Mouse (Mus musculus): Measurements from ENCODE around the gene App. TPM values are rescaled to one million over a fixed set of nuclear protein-coding genes. Genes with fewer than 3 reads are reported as not detected.

App gene
- polyA plus RNA-seq, 1 experiment from 2014 or later: 416 TPM

- Histone ChIP-seq H3K4me1 (peaks cover 25% of the 10 kb centered on the region), H3K27me3 (replicated peaks) (no peaks in the 10 kb centered on the region), H3K9me3 (no peaks in the 10 kb centered on the region), H3K4me2 (no peak overlapping the region), H3K4me3 (no peak overlapping the region), H3K9ac (no peak overlapping the region), H3K27ac (no peak overlapping the region), H3K36me3 (replicated peaks) (no peaks in the 10 kb centered on the region)
- no peak for ATAC-seq (replicated peaks)
- WGBS: 92% methylated on average over 5 of the region's 5 CpGs
These were observed 41.4 kb downstream of the App start for GRCm38 (mm10) chr16:85132182-85132581.

- ATAC-seq (replicated peaks): no peak
- Histone ChIP-seq H3K9ac (no peak overlapping the region), H3K9me3 (no peaks in the 10 kb centered on the region), H3K27me3 (replicated peaks) (no peaks in the 10 kb centered on the region), H3K36me3 (replicated peaks) (no peaks in the 10 kb centered on the region), H3K4me2 (no peak overlapping the region), H3K27ac (no peak overlapping the region), H3K4me3 (no peak overlapping the region), H3K4me1 (peaks cover 28% of the 10 kb centered on the region)
- WGBS: 95% methylated on average over 7 of the region's 7 CpGs
These were observed 42.6 kb downstream of the App start for GRCm38 (mm10) chr16:85130861-85131556.

GRCm38 (mm10) chr16:85128693-85129657 lies 44.6 kb downstream of the App start:
- no peak for ATAC-seq (replicated peaks)

GRCm38 (mm10) chr16:85128347-85128664 lies 45.3 kb downstream of the App start:
- H3K27ac ChIP-seq: peak overlapping the region; percentile 23
- peaks cover 23% of the 10 kb centered on the region for H3K4me1 ChIP-seq
- H3K9ac ChIP-seq: no peak overlapping the region
- 55% methylated on average over 5 of the region's 5 CpGs for WGBS
- H3K36me3 ChIP-seq (replicated peaks): no peaks in the 10 kb centered on the region
- H3K27me3 ChIP-seq (replicated peaks): no peaks in the 10 kb centered on the region
- H3K4me2 ChIP-seq: no peak overlapping the region
- no peak for ATAC-seq (replicated peaks)
- no peak overlapping the region for H3K4me3 ChIP-seq
- no peaks in the 10 kb centered on the region for H3K9me3 ChIP-seq

More at GRCm38 (mm10) chr16:85128693-85129657, 44.6 kb downstream of the App start:
- WGBS: 63% methylated on average over 13 of the region's 13 CpGs
- Histone ChIP-seq H3K4me3 (no peak overlapping the region), H3K36me3 (replicated peaks) (no peaks in the 10 kb centered on the region), H3K9me3 (no peaks in the 10 kb centered on the region), H3K4me1 (peaks cover 25% of the 10 kb centered on the region), H3K4me2 (no peak overlapping the region), H3K27me3 (replicated peaks) (no peaks in the 10 kb centered on the region), H3K9ac (no peak overlapping the region), H3K27ac (0 out of 2 replicates have a peak overlapping the region, but pooled peaks have one; percentile 20)

GRCm38 (mm10) chr16:85127661-85128346 lies 45.8 kb downstream of the App start:
- H3K27me3 ChIP-seq (replicated peaks): no peaks in the 10 kb centered on the region
- ATAC-seq (replicated peaks): no peak

GRCm38 (mm10) chr16:85124649-85125048 lies 48.9 kb downstream of the App start:
- Histone ChIP-seq H3K4me1 (peaks cover 16% of the 10 kb centered on the region), H3K4me3 (no peak overlapping the region), H3K27me3 (replicated peaks) (no peaks in the 10 kb centered on the region), H3K4me2 (no peak overlapping the region), H3K36me3 (replicated peaks) (no peaks in the 10 kb centered on the region), H3K27ac (no peak overlapping the region), H3K9me3 (no peaks in the 10 kb centered on the region), H3K9ac (no peak overlapping the region)
- ATAC-seq (replicated peaks): no peak
- WGBS: 89% methylated on average over 4 of the region's 4 CpGs

More at GRCm38 (mm10) chr16:85127661-85128346, 45.8 kb downstream of the App start:
- Histone ChIP-seq H3K27ac (peak overlapping the region; percentile 23), H3K4me2 (no peak overlapping the region), H3K4me3 (no peak overlapping the region), H3K4me1 (peaks cover 19% of the 10 kb centered on the region), H3K9me3 (no peaks in the 10 kb centered on the region), H3K9ac (no peak overlapping the region), H3K36me3 (replicated peaks) (no peaks in the 10 kb centered on the region)
- WGBS: 79% methylated on average over 11 of the region's 11 CpGs

- no peak overlapping the region for H3K27ac ChIP-seq
- H3K9ac ChIP-seq: no peak overlapping the region
- ATAC-seq (replicated peaks): no peak
- H3K36me3 ChIP-seq (replicated peaks): 0 out of 2 replicates have a peak, but pooled peaks cover 9% of the 10 kb centered on the region
- no peak overlapping the region for H3K4me3 ChIP-seq
- WGBS: 74% methylated on average over 5 of the region's 5 CpGs
- no peaks in the 10 kb centered on the region for H3K27me3 ChIP-seq (replicated peaks)
- H3K4me1 ChIP-seq: 0 out of 2 replicates have a peak, but pooled peaks cover 8% of the 10 kb centered on the region
- H3K9me3 ChIP-seq: no peaks in the 10 kb centered on the region
- H3K4me2 ChIP-seq: no peak overlapping the region
These were observed 51.6 kb downstream of the App start for GRCm38 (mm10) chr16:85121983-85122382.

- no peaks in the 10 kb centered on the region for H3K27me3 ChIP-seq (replicated peaks)
- H3K4me3 ChIP-seq: no peak overlapping the region
- no peak overlapping the region for H3K9ac ChIP-seq
- H3K4me2 ChIP-seq: no peak overlapping the region
- 0 out of 2 replicates have a peak, but pooled peaks cover 5% of the 10 kb centered on the region for H3K4me1 ChIP-seq
- 94% methylated on average over 6 of the region's 6 CpGs for WGBS
- H3K36me3 ChIP-seq (replicated peaks): 0 out of 2 replicates have a peak, but pooled peaks cover 14% of the 10 kb centered on the region
- no peaks in the 10 kb centered on the region for H3K9me3 ChIP-seq
- ATAC-seq (replicated peaks): no peak
- no peak overlapping the region for H3K27ac ChIP-seq
These were observed 54.6 kb downstream of the App start for GRCm38 (mm10) chr16:85118916-85119315.

- H3K27me3 ChIP-seq (replicated peaks): no peaks in the 10 kb centered on the region
- no peak for ATAC-seq (replicated peaks)
- H3K4me2 ChIP-seq: no peak overlapping the region
- H3K9me3 ChIP-seq: no peaks in the 10 kb centered on the region
- H3K4me1 ChIP-seq: 0 out of 2 replicates have a peak, but pooled peaks cover 5% of the 10 kb centered on the region
- 12% methylated on average over 1 of the region's 1 CpGs for WGBS
- H3K4me3 ChIP-seq: no peak overlapping the region
- no peak overlapping the region for H3K9ac ChIP-seq
- no peak overlapping the region for H3K27ac ChIP-seq
- 0 out of 2 replicates have a peak, but pooled peaks cover 14% of the 10 kb centered on the region for H3K36me3 ChIP-seq (replicated peaks)
These were observed 56.0 kb downstream of the App start for GRCm38 (mm10) chr16:85117541-85117940.

- Histone ChIP-seq H3K27me3 (replicated peaks) (no peaks in the 10 kb centered on the region), H3K4me2 (no peak overlapping the region), H3K4me3 (no peak overlapping the region), H3K9me3 (no peaks in the 10 kb centered on the region), H3K4me1 (peaks cover 10% of the 10 kb centered on the region), H3K9ac (no peak overlapping the region), H3K36me3 (replicated peaks) (0 out of 2 replicates have a peak, but pooled peaks cover 14% of the 10 kb centered on the region), H3K27ac (no peak overlapping the region)
- ATAC-seq (replicated peaks): no peak
- WGBS: 88% methylated on average over 5 of the region's 5 CpGs
These were observed 57.7 kb downstream of the App start for GRCm38 (mm10) chr16:85115837-85116236.

- 98% methylated on average over 1 of the region's 1 CpGs for WGBS
These were observed 58.8 kb downstream of the App start for GRCm38 (mm10) chr16:85114742-85115141.

GRCm38 (mm10) chr16:85113941-85114340 lies 59.6 kb downstream of the App start:
- Histone ChIP-seq H3K36me3 (replicated peaks) (0 out of 2 replicates have a peak, but pooled peaks cover 8% of the 10 kb centered on the region), H3K27me3 (replicated peaks) (no peaks in the 10 kb centered on the region), H3K9ac (no peak overlapping the region), H3K9me3 (no peaks in the 10 kb centered on the region), H3K27ac (no peak overlapping the region), H3K4me2 (no peak overlapping the region), H3K4me3 (no peak overlapping the region), H3K4me1 (peaks cover 21% of the 10 kb centered on the region)
- no peak for ATAC-seq (replicated peaks)
- 92% methylated on average over 2 of the region's 2 CpGs for WGBS

More at GRCm38 (mm10) chr16:85114742-85115141, 58.8 kb downstream of the App start:
- Histone ChIP-seq H3K27ac (no peak overlapping the region), H3K9ac (no peak overlapping the region), H3K4me2 (no peak overlapping the region), H3K4me1 (peaks cover 21% of the 10 kb centered on the region), H3K36me3 (replicated peaks) (0 out of 2 replicates have a peak, but pooled peaks cover 14% of the 10 kb centered on the region), H3K4me3 (no peak overlapping the region), H3K9me3 (no peaks in the 10 kb centered on the region), H3K27me3 (replicated peaks) (no peaks in the 10 kb centered on the region)
- ATAC-seq (replicated peaks): no peak

Measured in midbrain, embryonic 15.5 days (tissue).